Mouse (Mus musculus) stomach, postnatal 0 days (tissue): ENCODE measurements around the gene Meis2. TPM values are rescaled to one million over a fixed set of nuclear protein-coding genes. Genes with fewer than 3 reads are reported as not detected.

Experiments
- ATAC-seq: fragments of 200-750 bp; cut with Nextera tagmentation; 2 replicates; pipeline ENCODE4 v1.8.0; 2017; ENCODE audit not compliant: low FRiP score, low TSS enrichment
- DNase-seq: peaks from one replicate; pipeline ENCODE4 v3.0.0-alpha.2; 2016; ENCODE audit warnings: low spot score
- H3K27ac ChIP-seq: fragments of 300-500 bp; sonication (generic); replicated peaks from 2 replicates; pipeline ENCODE4 v1.5.1; 2014; ENCODE audit warnings: mild to moderate bottlenecking, control low read depth
- H3K27me3 ChIP-seq: fragments of 300-500 bp; sonication (generic); 2 replicates; pipeline ENCODE4 v1.6.1; 2014; ENCODE audit warnings: low read length; ENCODE audit not compliant: control insufficient read depth, insufficient read depth
- H3K36me3 ChIP-seq: fragments of 300-500 bp; sonication (generic); 2 replicates; pipeline ENCODE4 v1.6.1; 2014; ENCODE audit warnings: low read length, mixed read lengths; ENCODE audit not compliant: control insufficient read depth, insufficient read depth
- H3K4me1 ChIP-seq: fragments of 300-500 bp; sonication (generic); replicated peaks from 2 replicates; pipeline ENCODE4 v1.6.1; 2014; ENCODE audit warnings: antibody characterized with exemption; ENCODE audit not compliant: control insufficient read depth, insufficient read depth
- H3K4me2 ChIP-seq: fragments of 300-500 bp; sonication (generic); replicated peaks from 2 replicates; pipeline ENCODE4 v1.6.1; 2014; ENCODE audit warnings: low read depth, mild to moderate bottlenecking, control low read depth, moderate library complexity
- H3K4me3 ChIP-seq: fragments of 300-500 bp; sonication (generic); 2 replicates; pipeline ENCODE4 v1.5.1; 2014; ENCODE audit warnings: low read depth, low read length, control low read depth
- H3K9ac ChIP-seq: fragments of 300-500 bp; sonication (generic); 2 replicates; pipeline ENCODE4 v1.6.1; 2014; ENCODE audit warnings: mild to moderate bottlenecking, low read length, control low read depth, mixed read lengths
- H3K9me3 ChIP-seq: fragments of 300-500 bp; sonication (generic); 2 replicates; pipeline ENCODE4 v1.6.1; 2016; ENCODE audit warnings: low read length; ENCODE audit not compliant: control insufficient read depth
- CTCF ChIP-seq: IDR thresholded peaks from 2 replicates; pipeline ENCODE4 v1.5.1; 2016; ENCODE audit warnings: antibody characterized with exemption, low read depth, mild to moderate bottlenecking, moderate library complexity
- EP300 ChIP-seq: optimal IDR thresholded peaks from 2 replicates; pipeline ENCODE3; 2016; ENCODE audit warnings: antibody characterized with exemption
- WGBS: fragments of 180-500 bp; shearing (Covaris S2); extraction: QIAGEN DNeasy Blood & Tissue Kit; methylation state at CpG from one replicate; pipeline ENCODE4 v1.1.7; 2014; 5-methylcytosine and 5-hydroxymethylcytosine counted together
- polyA plus RNA-seq: library from polyadenylated mRNA; unstranded; fragments of >200 nt; fragmentation: Nextera tagmentation; extraction: Ambion mirVana; gene quantifications from 2 replicates; pipeline ENCODE4 v1.2.1, GENCODE M21; 2015

The Meis2 gene
- polyA plus RNA-seq, 1 experiment from 2014 or later = 17.7 TPM

DNA sequence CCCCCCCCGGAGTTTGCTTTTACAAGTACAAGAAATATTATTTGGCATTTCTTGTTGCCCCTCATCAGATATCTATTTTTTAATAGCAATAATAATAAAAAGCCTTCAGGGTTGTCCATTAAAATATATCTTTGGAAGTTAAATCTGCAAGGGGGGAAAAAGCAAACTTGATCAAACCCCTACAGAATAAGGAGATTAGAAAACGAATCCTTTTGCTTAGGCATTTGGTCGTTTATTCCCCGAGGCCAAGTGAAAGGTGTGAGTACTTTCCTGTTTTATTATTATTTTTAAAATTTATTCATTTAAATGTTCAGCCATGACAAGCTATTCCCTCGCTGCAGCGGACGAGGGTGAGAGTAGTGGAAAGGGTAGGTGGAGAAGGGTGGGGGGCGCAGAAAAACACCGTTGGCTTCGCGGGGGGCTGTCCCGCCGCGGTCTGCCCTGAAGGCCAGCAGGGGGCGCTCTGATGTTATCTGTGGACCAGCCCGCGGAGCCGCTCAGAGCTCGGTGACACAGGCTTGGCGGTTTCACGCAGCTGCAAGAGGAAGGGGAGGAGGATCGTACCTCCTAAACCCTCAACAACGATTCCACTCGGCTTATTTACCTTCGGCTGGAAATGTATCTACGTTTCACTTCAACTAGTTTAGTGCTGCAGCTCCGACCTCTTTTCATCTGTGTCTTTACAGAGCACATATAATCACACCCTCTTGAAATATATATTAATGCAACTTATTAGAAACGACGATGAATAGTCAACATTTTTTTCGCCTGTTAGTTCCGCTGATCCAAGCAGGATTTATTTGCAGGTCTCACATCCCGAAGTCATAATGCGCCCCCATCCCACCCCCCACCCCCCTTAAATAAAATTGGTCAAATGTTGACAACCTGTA lies 209.9 kb downstream of the Meis2 start:
- ATAC-seq (peak; percentile 78), DNase-seq (peak; percentile 88)
- TF ChIP-seq CTCF = peak; percentile 95
- TF ChIP-seq EP300 = no peak
- H3K4me3 ChIP-seq = peak overlapping the region; percentile 34
- H3K27ac ChIP-seq = no peak overlapping the region
- H3K9me3 ChIP-seq = no peaks in the 10 kb centered on the region
- no peaks in the 10 kb centered on the region for H3K36me3 ChIP-seq
- 1% methylated on average over 33 of the region's 33 CpGs for WGBS
- H3K9ac ChIP-seq = no peak overlapping the region
- H3K4me2 ChIP-seq = peak overlapping the region; percentile 55
- H3K4me1 ChIP-seq = peaks cover 4% of the 10 kb centered on the region
- H3K27me3 ChIP-seq = no peaks in the 10 kb centered on the region

GRCm38 (mm10) chr2:115854828-115855311 lies 210.8 kb downstream of the Meis2 start:
- Histone ChIP-seq H3K9me3 (no peaks in the 10 kb centered on the region), H3K36me3 (no peaks in the 10 kb centered on the region), H3K4me2 (peak overlapping the region; percentile 55), H3K4me3 (peak overlapping the region; percentile 19; the same call in 1 of the 2 replicates), H3K27ac (peak overlapping the region; percentile 35; the same call in 1 of the 2 replicates), H3K27me3 (no peaks in the 10 kb centered on the region), H3K4me1 (peaks cover 4% of the 10 kb centered on the region), H3K9ac (peak overlapping the region; percentile 43; the same call in 1 of the 2 replicates)
- no peak for ATAC-seq
- DNase-seq = peak; percentile 31
- no peak for TF ChIP-seq EP300
- TF ChIP-seq CTCF = no peak
- WGBS = 17% methylated on average over 25 of the region's 25 CpGs

GRCm38 (mm10) chr2:115854007-115854827 lies 211.4 kb downstream of the Meis2 start:
- peak; percentile 13 for DNase-seq
- Histone ChIP-seq H3K27ac (peak overlapping the region; percentile 30; the same call in 1 of the 2 replicates), H3K36me3 (no peaks in the 10 kb centered on the region), H3K4me1 (peaks cover 4% of the 10 kb centered on the region), H3K27me3 (no peaks in the 10 kb centered on the region), H3K9ac (no peak overlapping the region), H3K4me2 (peak overlapping the region; percentile 55), H3K4me3 (no peak overlapping the region; the same call in 1 of the 2 replicates), H3K9me3 (no peaks in the 10 kb centered on the region)
- no peak for ATAC-seq
- WGBS = 31% methylated on average over 14 of the region's 14 CpGs
- TF ChIP-seq EP300 (no peak), CTCF (no peak)

DNA sequence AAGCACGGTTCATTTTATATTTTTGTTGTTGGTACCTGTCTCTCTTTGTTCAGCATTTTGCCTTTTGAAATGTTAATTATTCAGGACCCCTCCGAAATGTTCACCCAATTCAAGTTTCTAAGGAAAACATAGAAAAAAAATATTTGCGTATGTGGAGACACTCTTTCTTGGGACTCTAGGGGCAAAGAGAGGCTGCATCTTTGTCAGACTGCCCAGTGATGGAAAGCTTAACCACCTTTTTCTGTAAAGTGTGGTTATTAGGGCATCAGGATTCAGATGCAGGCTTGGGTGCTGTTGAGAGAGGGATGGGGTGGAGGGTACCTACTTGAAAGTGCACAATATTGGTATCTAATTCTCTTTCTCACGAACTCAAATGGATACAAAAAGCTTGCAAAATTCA lies 212.4 kb downstream of the Meis2 start:
- ATAC-seq = no peak
- DNase-seq = no peak
- Histone ChIP-seq H3K4me3 (no peak overlapping the region), H3K36me3 (no peaks in the 10 kb centered on the region), H3K4me1 (peaks cover 4% of the 10 kb centered on the region), H3K27ac (no peak overlapping the region), H3K9me3 (no peaks in the 10 kb centered on the region), H3K27me3 (no peaks in the 10 kb centered on the region), H3K9ac (no peak overlapping the region), H3K4me2 (peak overlapping the region; percentile 55; the same call in 1 of the 2 replicates)
- WGBS = 60% methylated on average over 4 of the region's 4 CpGs
- no peak for TF ChIP-seq CTCF
- no peak for TF ChIP-seq EP300

DNA sequence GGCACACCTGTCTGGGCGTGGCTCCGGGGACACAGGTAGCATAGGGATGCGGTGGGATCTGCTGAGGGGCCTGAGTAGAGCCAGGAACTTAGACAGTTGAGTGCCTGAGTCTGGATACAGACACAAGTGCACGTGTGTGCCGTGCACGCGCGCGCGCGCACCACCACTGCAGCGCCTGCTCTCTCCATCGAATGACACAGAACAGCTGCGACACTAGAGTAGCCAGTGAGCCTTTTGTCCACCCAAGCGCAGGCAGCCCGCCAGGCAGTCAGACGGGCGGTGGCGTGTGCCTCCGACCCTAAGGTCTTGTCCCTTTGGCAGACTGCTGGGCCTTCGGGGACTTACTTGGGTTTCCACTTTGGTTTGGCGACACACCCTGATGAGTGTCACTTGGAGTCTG lies 213.0 kb downstream of the Meis2 start:
- TF ChIP-seq EP300 (no peak), CTCF (no peak)
- 10% methylated on average over 22 of the region's 22 CpGs for WGBS
- no peak overlapping the region for H3K9ac ChIP-seq
- DNase-seq (peak; percentile 59), ATAC-seq (peak; percentile 67)
- H3K27ac ChIP-seq = no peak overlapping the region
- peak overlapping the region; percentile 28 for H3K4me3 ChIP-seq
- peaks cover 4% of the 10 kb centered on the region for H3K4me1 ChIP-seq
- H3K27me3 ChIP-seq = no peaks in the 10 kb centered on the region
- no peaks in the 10 kb centered on the region for H3K36me3 ChIP-seq
- H3K9me3 ChIP-seq = no peaks in the 10 kb centered on the region
- H3K4me2 ChIP-seq = peak overlapping the region; percentile 55
